Mouse (Mus musculus) embryonic fibroblast, embryonic 13.5 days (primary cell): ENCODE measurements around the gene Psmc3. TPM values are rescaled to one million over a fixed set of nuclear protein-coding genes. Genes with fewer than 3 reads are reported as not detected.
A peak's percentile ranks its signal among the peaks of the same experiment; 100 is the strongest.
"Not testable (repeated sequence)": the region's sequence is repeated elsewhere in the genome, so short reads cannot be mapped to it uniquely, and the experiment has no call there.

ENCODE experiments used
- H3K27ac ChIP-seq: 2 replicates; pipeline ENCODE4 v1.5.1; 2012; ENCODE audit warnings: low read length, control low read depth, inconsistent platforms; ENCODE audit not compliant: insufficient read depth
- H3K4me1 ChIP-seq: 2 replicates; pipeline ENCODE4 v1.6.1; 2011; ENCODE audit warnings: low read length; ENCODE audit not compliant: control insufficient read depth, insufficient read depth
- H3K4me3 ChIP-seq: 2 replicates; pipeline ENCODE4 v1.5.1; 2011; ENCODE audit warnings: mild to moderate bottlenecking, control low read depth, low read length; ENCODE audit not compliant: insufficient read depth
- CTCF ChIP-seq: IDR thresholded peaks from 2 replicates; pipeline ENCODE4 v1.5.1; 2011; ENCODE audit warnings: mild to moderate bottlenecking, control low read depth, low read length, moderate library complexity, borderline replicate concordance; ENCODE audit not compliant: insufficient read depth
- POLR2A ChIP-seq: IDR thresholded peaks from 2 replicates; pipeline ENCODE4 v1.6.1; 2011; ENCODE audit warnings: low read depth, mild to moderate bottlenecking, control low read depth, low read length, moderate library complexity
- polyA plus RNA-seq: library from polyadenylated mRNA; stranded (reverse); fragments of >200 nt; gene quantifications from 2 replicates; pipeline ENCODE4 v1.2.4, GENCODE M21; 2011; ENCODE audit warnings: low read depth; ENCODE audit not compliant: missing spikeins, insufficient read length

Gene Psmc3
- polyA plus RNA-seq, 1 experiment, result 331 TPM

- no peak overlapping the region for H3K27ac ChIP-seq
- no peak overlapping the region for H3K4me3 ChIP-seq
- TF ChIP-seq CTCF, result no peak
- TF ChIP-seq POLR2A, result no peak
- H3K4me1 ChIP-seq, result 0 out of 2 replicates have a peak, but pooled peaks cover 2% of the 10 kb centered on the region
Measured at GRCm38 (mm10) chr2:91110429-91110828, 56.6 kb downstream of the Psmc3 start.

GRCm38 (mm10) chr2:91111832-91112231, 58.0 kb downstream of the Psmc3 start:
- H3K4me1 ChIP-seq, H3K4me3 ChIP-seq, H3K27ac ChIP-seq: not testable (repeated sequence)

GRCm38 (mm10) chr2:91112491-91112890, 58.7 kb downstream of the Psmc3 start:
- 0 out of 2 replicates have a peak, but pooled peaks cover 2% of the 10 kb centered on the region for H3K4me1 ChIP-seq
- TF ChIP-seq POLR2A (no peak), CTCF (no peak)

DNA sequence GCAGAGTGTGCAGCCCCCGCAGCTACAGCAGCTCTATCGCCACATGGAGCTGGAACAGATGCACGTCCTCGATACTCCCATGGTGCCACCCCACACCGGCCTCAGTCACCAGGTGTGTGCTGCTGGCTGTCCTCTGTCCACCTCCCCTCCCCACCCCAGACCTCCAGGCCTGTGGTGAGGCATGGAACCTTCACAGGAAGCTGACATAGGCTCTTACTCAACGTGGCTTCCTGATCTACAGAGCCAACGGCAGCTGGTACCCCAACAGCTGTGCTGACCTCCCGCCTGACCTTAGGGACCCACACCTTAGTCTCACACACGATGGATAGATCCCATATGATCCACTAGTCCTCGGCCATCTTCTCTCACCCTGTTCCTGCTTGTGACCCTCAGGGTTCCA, 59.5 kb downstream of the Psmc3 start:
- TF ChIP-seq CTCF, result no peak
- TF ChIP-seq POLR2A, result no peak
- Histone ChIP-seq H3K27ac (no peak overlapping the region), H3K4me1 (0 out of 2 replicates have a peak, but pooled peaks cover 2% of the 10 kb centered on the region), H3K4me3 (no peak overlapping the region)

More at GRCm38 (mm10) chr2:91112491-91112890, 58.7 kb downstream of the Psmc3 start:
- Histone ChIP-seq H3K4me3 (no peak overlapping the region), H3K27ac (no peak overlapping the region)

DNA sequence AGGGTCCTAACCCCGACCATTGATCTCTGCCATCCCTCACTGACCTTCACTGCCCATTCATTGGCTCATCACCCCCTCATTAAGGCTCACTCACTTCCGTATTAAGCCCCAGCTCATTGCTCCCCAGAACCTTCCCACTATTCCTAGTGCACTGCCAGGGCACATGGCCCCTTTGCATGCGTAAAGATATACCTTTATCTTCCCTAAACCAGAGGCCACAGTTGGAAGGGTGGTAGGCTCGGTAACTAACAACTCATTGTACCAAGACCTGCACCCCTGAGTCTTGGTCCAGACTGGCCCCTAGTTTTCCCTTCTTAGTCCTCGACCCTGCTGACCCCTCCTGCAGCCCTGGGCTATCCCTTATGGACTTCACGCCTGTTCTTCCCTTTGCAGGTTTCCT, 60.0 kb downstream of the Psmc3 start:
- Histone ChIP-seq H3K27ac (no peak overlapping the region), H3K4me3 (no peak overlapping the region), H3K4me1 (0 out of 2 replicates have a peak, but pooled peaks cover 2% of the 10 kb centered on the region)
- no peak for TF ChIP-seq POLR2A
- TF ChIP-seq CTCF, result no peak

- TF ChIP-seq POLR2A (peak; percentile 41; the same call in 1 of the 2 replicates), CTCF (peak; percentile 100)
- Histone ChIP-seq H3K27ac (no peak overlapping the region), H3K4me1 (0 out of 2 replicates have a peak, but pooled peaks cover 2% of the 10 kb centered on the region), H3K4me3 (peak overlapping the region; percentile 8; the same call in 1 of the 2 replicates)
Measured at GRCm38 (mm10) chr2:91114781-91115577, 61.2 kb downstream of the Psmc3 start.

DNA sequence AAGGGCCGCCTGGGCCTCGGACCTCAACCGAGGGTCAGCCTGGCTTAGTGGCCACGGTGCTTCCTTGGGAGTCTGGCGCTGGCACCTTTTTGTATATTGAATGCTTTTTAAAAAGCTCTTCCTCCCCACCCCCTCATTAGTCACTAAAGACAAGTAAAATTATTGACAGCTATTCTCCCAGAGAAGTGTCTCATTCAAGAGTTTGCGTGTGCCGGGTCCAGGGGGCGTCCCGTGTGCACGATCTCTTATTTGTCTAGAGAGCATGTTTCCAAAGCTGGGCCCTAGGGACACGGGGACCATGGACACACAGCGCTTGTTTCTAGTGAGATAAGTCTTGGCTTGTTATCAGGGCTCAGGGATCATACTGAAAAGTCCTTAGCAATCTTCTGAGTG, 61.8 kb downstream of the Psmc3 start:
- TF ChIP-seq POLR2A (no peak), CTCF (no peak)
- Histone ChIP-seq H3K27ac (no peak overlapping the region), H3K4me1 (0 out of 2 replicates have a peak, but pooled peaks cover 2% of the 10 kb centered on the region), H3K4me3 (no peak overlapping the region)

Other genes starting within 250 kb of the Psmc3 start
- 236 and 266 TPM in 2 replicates for gene Mtch2, start 206.9 kb upstream of the Psmc3 start, polyA plus RNA-seq
- 0.77 and 0.81 TPM in 2 replicates for gene C1qtnf4, start 168.1 kb upstream of the Psmc3 start, polyA plus RNA-seq
- 18.2 and 21.9 TPM in 2 replicates for gene Kbtbd4, start 149.3 kb upstream of the Psmc3 start, polyA plus RNA-seq
- gene Ndufs3, start 149.2 kb upstream of the Psmc3 start, polyA plus RNA-seq, result 99.4 and 118 TPM in 2 replicates
- 80.6 and 90.6 TPM in 2 replicates for gene Celf1, start 113.6 kb upstream of the Psmc3 start, polyA plus RNA-seq
- not detected in 2 replicates for gene Rapsn, start 18.4 kb upstream of the Psmc3 start, polyA plus RNA-seq
- gene Slc39a13, start 16.4 kb downstream of the Psmc3 start, polyA plus RNA-seq, result 93.5 and 104 TPM in 2 replicates
- gene Spi1, start 28.4 kb downstream of the Psmc3 start, polyA plus RNA-seq, result 0.79 TPM in 1 of 2 replicates, not detected in the other
- gene Mybpc3, start 64.1 kb downstream of the Psmc3 start, polyA plus RNA-seq, result not detected in 2 replicates
- gene Madd, start 129.8 kb downstream of the Psmc3 start, polyA plus RNA-seq, result 5.4 and 6.3 TPM in 2 replicates
- gene Nr1h3, start 148.8 kb downstream of the Psmc3 start, polyA plus RNA-seq, result 1.5 and 1.6 TPM in 2 replicates
- gene Acp2, start 148.9 kb downstream of the Psmc3 start, polyA plus RNA-seq, result 51.2 and 54.9 TPM in 2 replicates
- gene Ddb2, start 183.0 kb downstream of the Psmc3 start, polyA plus RNA-seq, result 5.6 and 8.4 TPM in 2 replicates
- 22.0 and 25.5 TPM in 2 replicates for gene Pacsin3, start 201.9 kb downstream of the Psmc3 start, polyA plus RNA-seq
- 50.4 and 67.0 TPM in 2 replicates for gene Arfgap2, start 211.0 kb downstream of the Psmc3 start, polyA plus RNA-seq